Mouse (Mus musculus): ENCODE measurements around the gene Lcat.

The Lcat gene

DNA sequence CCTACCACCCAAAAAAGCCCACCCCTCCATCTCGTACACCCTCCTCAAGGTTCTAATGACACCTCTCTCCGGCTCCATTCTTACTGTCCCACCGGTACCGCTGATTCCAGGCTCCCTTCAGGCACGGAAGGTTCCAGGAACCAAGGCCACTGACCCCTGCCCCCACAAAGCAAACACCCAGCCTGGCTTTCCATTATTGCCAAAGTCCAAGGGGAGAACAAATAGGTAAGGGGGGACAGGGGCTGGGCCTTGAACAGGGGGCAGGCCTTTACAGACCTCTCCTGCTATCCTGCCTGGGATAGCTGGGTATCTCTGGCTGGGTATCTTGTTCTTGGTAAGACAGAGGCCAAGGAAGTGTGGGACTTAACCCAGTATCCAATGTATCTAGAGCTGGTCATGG is 640 bp downstream of the Lcat start:
- no peak for DNase-seq

GRCm38 (mm10) chr8:105942026-105942425 is 1.2 kb downstream of the Lcat start:
- no peak for DNase-seq

GRCm38 (mm10) chr8:105938306-105938669 is 4.9 kb downstream of the Lcat start, which contains the start of gene Psmb10:
Psmb10 (minus strand) TSS chr8:105938444.
- DNase-seq: peak; percentile 56

DNA sequence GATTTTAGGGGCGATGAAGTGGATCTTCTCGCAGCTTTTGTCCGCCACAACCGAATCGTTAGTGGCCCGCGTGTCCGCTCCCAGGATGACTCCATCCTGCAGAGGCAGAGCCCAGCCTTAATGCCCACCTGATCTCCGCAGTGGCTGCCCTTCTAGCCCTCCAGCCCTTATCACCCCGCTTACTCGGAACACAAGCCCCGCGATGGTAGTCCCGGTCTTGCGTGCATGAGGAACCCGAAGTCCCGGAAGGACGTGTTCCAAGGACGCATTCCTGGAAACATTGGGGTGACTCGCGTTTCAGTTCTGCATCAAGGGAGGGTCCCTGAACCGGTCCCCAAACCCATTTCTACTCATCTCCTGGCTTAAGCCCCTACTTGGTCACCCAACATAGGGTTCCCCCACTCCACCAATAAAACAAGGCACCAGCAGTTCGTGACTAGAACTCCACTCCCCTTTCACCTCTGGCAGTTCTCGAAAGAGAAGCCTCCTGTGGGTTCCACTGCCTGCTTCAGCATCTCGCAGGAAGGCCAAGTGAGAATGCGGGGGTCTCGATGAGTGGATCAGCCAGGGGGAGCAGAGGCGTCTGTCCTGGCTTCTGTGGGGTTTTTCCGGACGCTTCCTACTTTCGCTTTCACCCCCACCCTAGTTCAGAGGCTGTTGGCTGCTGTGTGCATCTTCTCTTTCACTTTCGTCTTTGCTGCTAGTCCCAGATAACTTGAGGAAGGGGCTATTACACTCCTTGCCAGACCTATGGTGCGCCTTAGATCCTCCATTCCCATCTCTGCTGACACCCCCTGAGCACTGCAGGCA is 5.5 kb downstream of the Lcat start:
- peak; percentile 57 for DNase-seq

GRCm38 (mm10) chr8:105936866-105937475 is 6.2 kb downstream of the Lcat start:
- peak; percentile 76 for DNase-seq

DNA sequence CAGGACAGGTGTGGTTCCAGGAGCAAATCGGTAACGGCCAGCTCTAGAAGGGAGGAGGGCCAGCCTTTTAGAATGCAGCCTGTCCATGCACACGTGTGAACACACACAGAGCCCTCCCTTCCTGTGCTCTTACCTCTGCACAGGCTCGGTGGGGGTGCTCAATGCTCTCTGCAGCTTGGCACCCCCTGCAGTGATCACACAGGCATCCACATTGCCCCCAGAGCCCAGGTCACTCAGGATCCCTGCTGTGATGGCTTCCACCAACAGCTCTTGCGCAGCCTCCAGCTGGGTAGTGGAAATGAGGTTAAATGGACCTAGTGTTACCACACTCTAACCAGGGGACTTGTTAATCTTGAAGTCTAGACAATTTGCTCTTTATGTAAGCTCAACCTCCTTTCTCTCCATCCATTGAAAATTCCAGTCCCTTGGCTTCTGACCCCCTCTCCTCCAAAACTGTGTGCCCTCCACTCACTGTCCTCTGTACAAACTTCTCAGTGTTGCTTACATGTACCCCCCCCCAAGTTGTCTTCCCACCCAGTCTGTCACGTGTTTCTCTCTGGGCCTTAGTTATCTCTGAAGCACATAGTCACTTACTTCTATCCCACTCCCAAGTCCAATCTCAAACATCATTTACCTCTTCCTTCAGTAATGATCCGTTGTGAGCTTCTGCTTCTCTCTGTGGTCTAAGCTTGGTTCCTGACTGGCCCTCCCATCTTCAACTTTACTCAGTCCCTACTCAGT is 7.1 kb downstream of the Lcat start:
- no peak for DNase-seq

GRCm38 (mm10) chr8:105935105-105935504 is 8.1 kb downstream of the Lcat start:
- no peak for DNase-seq

DNA sequence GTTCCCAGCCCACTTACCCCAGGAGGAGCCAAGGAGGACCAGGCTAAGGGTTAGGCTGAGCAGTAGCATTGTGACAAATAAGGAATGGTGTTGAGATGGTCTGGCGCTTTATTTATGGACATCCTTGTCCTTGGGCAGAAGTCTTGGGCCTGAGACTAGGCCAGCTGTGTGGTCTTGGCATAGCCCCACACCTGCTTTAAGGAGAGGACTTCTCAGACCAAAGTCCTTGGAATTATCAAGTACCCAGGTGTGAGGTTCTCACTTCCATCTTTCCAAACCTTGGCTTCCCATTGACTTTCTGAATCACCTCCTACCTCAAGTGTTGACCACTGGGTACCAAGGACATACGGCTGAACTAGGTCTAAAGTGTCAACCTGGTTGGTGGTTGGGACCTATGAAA is 9.4 kb downstream of the Lcat start, which contains the start of gene Ctrl:
Gene Ctrl (minus strand): TSS at position 101 of the 400 bp plus-strand sequence.
- no peak for DNase-seq

GRCm38 (mm10) chr8:105932525-105932924 is 10.7 kb downstream of the Lcat start:
- no peak for DNase-seq

GRCm38 (mm10) chr8:105931271-105931670 is 11.9 kb downstream of the Lcat start:
- DNase-seq: no peak

DNA sequence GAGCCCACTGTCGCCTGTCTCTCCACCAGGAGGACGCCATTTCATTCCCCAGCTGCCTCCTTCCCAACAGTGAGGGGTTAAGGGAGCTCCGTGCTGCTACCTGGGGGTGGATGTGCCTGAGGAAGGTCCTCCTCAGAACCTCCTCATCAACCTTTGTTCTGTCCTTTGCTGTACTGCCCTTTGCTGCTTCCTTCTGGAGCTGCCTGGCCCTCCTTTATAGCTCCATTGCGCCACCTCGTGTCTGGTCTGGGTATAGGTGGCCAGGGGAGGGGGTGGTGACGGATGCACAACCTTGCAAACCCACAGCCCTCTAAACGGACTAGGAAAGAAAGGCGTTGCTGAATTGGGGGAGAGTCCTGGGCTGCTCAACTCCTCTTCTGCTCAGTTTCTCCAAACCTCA is 12.6 kb downstream of the Lcat start:
- peak; percentile 97 for DNase-seq

DNA sequence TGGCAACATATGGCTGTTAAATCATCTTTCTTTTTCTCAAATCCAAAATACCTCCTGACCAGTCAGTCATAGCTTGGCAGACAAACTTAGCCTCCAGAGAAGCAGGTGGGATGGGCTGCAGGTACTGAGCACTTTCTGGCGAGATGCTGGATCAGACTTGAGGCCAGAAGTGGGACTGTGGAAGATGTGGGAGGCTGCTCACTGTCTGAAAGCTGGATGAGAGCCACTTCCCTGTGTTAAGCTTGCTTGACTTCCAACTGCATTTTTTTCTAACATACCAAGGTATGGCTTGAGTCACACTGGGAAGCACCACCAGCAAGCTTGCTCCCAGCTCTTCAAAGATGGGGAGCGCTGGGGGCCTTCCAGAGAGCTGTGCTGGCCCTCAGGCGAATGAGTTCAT is 18.1 kb downstream of the Lcat start:
- no peak for DNase-seq

GRCm38 (mm10) chr8:105919390-105919789 is 23.8 kb downstream of the Lcat start:
- DNase-seq: no peak

- DNase-seq: no peak
These were observed 42.1 kb downstream of the Lcat start for GRCm38 (mm10) chr8:105900941-105901616.

- peak; percentile 95 for DNase-seq
These were observed 42.8 kb downstream of the Lcat start, which contains the start of gene Pskh1 for GRCm38 (mm10) chr8:105900180-105900940. Pskh1 (plus strand) TSS chr8:105900441.

DNA sequence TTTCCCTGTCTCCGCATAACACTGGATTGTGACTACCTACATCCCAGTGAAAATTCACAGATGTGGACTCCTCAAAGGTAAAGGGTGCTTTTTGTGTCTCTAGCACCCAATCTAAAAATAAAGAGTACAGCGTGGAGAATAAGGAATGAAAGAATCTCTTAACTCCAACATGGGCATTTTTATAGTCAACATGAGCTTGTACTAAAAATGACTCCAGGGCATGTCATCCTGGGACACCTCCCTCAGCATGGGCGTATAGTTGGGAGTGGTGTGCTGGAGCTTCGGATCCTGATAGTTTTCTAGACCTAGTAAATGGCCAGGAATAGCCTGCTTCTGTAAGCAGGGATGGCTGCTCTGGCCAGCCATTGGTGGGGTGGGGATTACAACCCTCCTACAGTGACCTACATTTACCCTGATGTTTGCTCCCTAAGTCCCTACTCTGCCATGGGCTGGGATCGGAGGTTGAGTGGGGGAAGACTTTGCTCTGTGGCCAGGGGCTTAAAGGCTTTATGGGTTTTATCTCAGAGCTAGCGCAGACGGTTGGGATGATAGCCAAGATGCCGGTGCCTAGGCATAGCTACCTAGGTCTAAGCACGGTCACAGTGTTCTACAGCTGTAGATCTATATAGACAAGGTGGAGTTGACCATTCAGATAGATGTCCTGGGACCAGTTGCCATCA is 45.2 kb downstream of the Lcat start:
- DNase-seq: no peak

DNA sequence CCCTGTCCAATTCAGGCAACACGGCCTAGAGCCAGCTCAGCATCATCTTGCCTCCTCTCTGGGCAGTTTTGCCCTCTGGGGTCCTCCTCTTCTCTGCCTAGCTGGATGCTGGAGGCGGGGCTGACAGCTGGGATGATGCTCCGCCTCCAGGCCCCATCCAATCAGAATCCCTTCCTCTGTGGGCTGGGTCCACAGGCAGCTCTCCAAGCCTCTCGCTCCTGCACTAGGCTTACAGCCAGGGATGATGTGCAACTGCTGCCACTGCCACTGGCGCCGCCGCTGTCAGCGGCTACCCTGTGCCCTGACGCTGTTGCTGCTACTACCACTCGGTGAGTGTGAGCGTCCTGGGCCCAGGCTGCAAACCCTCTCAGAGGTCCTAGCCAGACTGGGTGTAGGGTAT is 49.8 kb downstream of the Lcat start, which contains the start of gene Nrn1l:
Gene Nrn1l (plus strand): TSS at position 229 of the 400 bp plus-strand sequence.
- peak; percentile 50 for DNase-seq

GRCm38 (mm10) chr8:105892432-105892831 is 50.8 kb downstream of the Lcat start:
- peak; percentile 70 for DNase-seq

GRCm38 (mm10) chr8:105890870-105891269 is 52.3 kb downstream of the Lcat start:
- DNase-seq: no peak

- no peak for DNase-seq
These were observed 53.3 kb downstream of the Lcat start for GRCm38 (mm10) chr8:105889756-105890465.
